Mouse (Mus musculus) embryo, embryonic 10 days (tissue): ENCODE measurements around the gene Wnt2b.
A peak's percentile ranks its signal among the peaks of the same experiment; 100 is the strongest.

ENCODE experiments used
- DNase-seq: peaks from one replicate; pipeline ENCODE4 v3.0.0-alpha.2; 2015; ENCODE audit warnings: low spot score

Wnt2b gene

DNA sequence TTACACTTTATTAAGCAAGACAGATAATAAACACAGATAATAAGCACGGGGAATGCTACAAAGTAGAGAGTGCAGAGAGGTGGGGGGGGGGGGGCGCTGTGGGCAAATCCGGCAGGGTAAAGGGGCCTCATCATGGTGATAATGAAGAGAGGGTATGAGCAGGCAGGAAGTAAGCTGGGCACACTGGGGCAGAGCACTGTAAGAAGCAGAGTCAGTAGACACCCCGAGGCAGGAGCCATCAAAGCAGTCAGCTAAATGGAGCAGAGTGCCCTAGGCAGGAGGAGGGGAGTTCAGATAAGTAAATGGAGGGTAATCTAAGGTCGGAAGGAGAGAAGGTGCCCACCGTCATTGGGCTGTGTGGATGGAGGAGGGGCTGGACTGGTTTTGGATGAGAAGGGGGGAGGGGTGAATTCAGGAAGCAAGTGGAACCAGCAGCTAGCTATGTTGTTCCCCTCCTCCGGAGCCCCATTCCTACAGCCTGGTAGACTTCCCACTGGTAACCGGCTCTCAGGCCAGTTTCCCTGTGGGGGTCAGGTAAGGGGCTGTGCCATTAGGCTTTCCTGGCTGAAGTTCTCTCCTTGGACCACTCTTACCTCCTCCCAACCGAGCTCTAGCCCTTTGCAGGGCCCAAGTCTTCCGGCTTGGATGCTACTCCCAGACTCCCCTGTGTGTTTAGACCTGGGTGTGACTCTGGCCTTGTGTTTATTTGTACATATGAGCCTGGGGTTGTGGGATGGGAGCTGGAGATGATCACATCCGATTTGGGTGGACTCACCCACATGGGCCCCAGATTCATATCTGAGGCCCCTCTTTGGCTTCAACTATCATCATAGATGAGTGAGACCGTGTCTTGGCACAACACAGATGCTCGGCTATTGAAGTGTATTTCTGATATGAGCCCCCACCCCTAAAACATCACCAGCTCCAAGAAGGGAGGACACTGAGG lies 1.9 kb upstream of the Wnt2b start:
- DNase-seq = no peak

DNA sequence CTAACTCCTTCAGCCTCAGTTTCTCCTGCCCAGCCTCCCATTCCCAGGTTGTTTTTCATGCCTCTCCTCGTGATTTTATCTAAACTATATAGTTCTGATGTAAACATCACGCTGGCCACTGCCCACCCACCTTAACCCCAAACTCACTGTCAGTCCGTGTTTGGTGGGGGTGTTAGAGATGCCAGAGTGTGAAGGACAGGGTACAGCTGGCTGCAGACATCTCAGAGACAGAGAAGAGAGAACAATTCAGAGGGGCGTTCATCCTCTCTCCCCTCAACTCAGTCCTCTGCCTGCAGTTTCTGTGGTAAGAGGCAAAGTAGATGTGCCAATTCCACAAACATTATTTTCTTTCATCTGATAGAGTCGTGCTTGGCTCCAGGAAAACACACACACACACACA lies 1.1 kb upstream of the Wnt2b start:
- no peak for DNase-seq

DNA sequence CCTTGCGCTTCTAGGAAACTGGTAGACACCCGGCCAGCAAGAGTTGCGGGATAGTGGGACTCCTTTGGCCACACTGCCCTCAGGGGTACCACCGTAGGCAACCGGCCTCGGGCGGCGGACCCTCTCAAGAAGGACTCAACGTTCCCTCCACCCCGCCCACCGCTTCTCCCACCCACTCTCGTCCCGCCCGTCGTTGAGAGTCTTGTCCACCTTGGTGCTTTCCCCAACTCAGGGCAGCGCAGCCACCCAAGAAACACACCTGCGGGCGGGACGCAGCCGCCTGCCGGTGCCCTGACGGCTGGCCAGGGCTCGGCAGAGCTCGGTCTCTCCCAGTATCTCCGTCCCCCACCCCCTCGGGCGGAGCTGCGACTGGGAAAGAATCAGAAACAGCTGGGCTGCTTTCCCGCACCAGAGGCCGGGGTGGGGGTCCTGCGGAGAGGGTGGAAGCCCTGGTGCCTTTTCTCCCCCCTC lies 455 bp upstream of the Wnt2b start:
- DNase-seq = no peak

DNA sequence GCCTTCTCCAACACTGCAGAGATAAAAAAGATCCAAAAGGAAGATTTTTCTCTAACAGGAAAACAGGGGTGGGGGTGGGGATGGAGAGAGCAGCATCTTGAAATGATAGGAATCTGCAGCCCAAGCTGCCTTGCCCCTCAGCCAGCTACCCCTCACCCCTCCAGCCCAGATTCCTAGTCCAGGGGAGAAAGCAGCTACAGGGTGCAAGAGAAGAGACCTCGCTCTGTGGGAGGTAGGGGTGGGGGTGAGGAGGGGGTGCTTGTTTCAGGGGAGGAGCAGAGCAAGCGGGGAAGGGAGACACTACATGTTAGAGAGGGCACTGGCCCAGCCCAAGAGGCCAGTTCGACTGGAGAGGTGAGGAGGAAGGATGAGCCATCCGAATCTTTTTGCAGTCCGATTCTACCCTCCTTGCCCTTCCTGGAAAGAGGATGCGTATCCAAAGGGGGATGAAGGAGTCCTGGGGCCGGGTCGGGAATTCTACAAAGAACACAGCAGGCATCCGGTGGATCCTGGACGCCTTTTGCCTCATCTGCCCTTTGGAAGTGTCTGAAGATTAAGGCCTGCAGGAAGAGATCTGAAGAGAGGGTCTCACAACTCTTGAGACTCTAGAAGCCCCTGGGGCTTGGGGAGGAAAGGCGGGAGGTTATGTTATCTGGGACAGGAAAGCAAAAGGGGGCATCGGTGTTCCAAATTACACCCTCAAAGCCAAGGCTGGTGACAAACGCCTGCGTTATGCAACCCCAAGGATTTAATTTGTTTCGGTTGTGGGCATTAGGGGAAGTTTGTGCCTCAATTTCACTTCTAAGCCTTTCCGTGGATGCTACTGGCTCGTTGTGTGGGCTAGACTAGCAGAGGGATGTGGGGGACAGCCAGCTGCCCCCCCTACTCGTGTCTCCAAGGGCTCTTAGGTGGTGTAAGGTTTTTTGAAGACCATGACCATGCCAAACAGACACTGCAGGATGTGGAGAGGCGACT lies 1.4 kb downstream of the Wnt2b start:
- DNase-seq = no peak

DNA sequence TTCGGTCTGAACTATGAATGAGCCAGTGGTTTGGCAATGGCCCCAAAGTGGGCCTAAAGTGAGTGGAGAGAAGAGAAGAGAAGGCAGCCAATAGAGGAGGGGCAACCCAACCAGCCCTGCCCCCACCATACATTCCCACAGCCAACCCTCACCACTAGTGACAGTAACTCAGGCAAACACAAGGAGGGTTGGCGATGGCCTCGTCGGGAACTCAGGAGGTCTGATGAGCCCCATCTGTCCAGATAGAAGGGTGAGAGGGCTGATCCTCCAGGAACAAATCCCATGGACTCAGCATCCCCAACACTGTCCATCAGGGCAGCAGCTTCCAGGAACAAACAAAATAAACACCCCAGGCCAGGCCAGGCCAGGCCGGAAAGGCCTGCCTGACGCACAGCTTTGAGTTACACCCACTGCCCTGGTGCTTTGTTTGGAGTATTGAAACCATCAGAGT lies 5.6 kb downstream of the Wnt2b start:
- DNase-seq = no peak

DNA sequence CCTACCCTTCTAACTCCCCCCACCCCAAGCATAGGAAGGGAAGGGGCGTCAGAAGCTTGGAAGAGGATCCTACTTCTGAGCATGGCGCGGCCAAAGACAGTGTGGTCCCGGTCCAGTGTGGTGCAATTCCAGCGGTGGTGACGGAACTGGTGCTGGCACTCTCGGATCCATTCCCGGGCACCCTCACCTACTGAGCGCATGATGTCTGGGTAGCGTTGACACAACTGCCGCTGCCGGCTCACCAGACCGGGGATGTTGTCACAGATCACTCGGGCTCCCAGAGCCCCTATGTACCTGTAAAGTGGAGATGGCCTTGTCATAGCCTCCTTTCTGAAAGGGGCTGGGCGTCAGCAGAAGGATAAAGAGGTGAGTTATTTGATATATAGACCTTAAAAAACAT lies 7.2 kb downstream of the Wnt2b start:
- DNase-seq = no peak

DNA sequence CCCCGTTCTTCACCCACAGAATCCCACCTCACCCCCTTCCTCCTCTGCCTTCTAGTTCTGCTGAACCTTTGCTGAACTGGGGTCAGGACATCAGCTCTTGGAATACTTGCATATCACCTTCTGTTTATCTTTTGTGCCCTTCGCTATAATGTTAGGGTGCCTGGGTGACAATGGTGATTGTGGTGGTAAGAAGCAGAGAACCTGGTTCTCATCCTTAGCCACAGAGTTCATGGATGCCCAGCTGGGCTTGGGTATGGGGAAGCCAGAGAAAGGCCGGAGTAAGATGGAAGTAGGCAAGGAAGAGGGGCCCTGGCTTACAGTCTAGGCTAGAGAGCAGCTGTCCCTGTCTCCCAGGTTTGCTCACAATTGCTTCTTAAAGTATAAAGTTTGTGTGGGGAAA lies 7.6 kb downstream of the Wnt2b start:
- DNase-seq = no peak

DNA sequence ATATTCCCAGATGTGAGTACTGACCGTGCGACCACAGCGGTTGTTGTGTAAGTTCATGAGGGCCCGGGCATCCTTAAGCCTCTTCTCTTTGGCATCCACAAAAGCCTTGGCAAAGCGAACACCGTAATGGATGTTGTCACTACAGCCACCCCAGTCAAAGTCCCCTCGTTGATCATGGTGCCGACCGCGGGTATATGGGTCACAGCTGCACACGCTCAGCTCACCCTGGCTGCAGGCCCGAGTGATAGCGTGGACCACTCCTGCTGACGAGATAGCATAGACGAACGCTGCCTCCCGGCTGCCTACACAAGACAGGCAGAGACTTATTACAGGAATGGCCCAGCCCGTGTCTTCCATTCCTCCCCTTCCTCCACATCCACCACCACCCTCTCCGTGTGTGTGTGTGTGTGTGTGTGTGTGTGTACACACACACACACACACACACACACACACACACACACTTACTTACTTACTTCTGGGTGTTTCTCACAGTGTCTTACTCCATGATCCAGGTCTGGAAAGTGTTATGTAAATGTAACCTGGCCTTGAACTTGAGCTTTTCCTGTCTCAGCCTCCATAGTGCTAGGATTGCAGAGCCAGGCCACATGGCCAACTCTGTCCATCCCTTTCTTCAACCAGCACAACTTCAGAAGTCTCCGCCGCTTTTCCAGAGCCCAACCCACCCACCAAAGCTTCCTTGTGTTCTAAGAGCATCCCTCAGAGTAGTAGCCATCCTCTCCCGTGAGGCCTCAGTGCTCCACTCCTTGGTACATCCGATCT lies 8.6 kb downstream of the Wnt2b start:
- DNase-seq = no peak

DNA sequence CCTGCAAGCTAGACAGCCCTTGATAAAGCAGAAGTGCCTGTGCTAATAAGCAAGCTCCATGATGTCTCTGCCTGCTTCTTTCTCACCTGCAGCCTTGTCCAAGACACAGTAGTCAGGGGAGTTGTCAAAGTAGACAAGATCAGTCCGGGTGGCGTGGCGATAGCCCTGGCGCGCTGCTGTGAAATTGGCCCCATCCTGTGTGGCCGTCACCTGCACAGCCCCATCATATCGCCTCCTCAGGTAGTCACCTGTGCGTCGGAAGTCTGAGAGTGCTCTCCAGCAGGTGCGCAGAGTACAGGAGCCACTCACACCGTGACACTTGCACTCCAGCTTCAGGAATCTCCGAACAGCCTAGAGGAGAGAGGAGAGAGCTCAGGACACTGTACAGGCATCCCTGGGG lies 10.8 kb downstream of the Wnt2b start:
- DNase-seq = no peak

DNA sequence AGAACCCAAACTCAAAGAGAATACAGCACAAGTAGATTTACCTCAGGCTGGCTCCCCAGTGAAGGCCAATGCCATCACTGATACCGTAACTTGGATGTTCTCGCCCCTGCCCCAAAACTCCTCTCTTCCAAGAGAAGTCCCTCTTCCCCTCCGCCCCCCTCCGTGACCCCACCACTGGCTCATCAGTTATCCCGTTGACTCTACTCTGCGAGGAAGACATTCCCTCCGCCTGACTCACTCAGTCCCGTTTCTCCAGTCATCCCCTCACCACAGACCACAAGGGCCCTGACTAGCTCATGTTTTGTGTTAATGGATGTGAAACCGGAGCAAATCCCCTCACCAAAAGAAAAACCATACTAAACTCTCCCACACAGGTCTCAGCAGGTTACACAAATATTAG lies 16.8 kb downstream of the Wnt2b start:
- no peak for DNase-seq

DNA sequence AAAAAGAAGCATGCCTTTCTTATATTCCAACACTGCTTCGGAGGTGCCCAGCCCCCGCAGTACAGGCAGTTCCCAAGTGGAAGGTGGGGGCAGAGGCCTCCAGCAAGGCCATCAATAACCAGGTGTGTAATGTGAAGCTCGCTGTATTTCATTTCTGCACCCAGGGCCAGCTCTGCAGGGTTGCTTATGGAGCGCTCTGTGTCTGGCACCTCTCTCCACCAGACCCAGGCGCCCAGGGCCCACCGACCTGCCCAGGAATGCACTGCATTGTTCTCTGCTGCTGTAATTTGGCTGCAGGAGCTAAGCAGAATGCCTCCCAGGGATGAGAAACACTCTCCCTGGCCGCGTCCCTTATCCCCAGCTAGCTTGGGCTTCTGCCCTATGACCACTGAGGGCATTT lies 18.4 kb downstream of the Wnt2b start:
- no peak for DNase-seq

DNA sequence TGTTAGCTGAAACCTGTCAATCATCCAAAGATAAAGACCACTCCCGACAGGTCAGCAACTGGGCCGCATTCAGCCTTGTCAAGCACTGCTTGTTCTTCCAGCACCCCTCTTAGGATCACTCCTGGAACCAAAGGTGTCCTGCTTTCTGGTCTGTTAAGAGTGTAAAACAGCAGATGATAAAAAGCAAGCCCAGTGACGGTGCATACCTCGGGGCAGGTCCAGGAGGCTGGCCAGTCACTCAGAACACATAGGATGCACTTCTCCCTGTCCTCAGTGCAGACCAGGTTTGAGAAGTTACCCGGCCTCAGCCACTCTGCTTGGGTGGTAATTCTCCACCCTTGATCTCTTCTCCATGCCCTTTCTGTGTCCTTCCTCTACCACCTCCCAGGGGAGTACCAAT lies 19.0 kb downstream of the Wnt2b start:
- no peak for DNase-seq

DNA sequence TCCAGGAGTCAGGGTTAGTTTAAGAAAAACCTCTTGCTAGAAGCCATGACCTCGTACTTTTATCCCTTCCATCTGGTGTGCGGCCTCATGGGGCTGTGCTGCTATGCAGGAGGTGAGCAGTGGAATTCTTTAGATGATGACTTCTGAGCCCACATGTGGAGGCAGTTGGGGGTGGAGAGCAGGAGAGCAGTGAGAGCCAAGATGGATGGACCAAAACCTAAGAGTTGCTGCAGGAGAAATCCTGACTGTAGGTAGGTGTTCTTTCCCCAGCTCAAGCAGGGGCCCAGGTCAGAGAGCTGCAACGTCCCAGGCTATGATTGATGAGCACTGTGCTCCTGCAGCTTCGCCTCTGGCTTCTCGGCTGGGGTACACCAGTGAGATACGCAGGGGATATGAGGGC lies 21.0 kb downstream of the Wnt2b start:
- DNase-seq = peak; percentile 64

DNA sequence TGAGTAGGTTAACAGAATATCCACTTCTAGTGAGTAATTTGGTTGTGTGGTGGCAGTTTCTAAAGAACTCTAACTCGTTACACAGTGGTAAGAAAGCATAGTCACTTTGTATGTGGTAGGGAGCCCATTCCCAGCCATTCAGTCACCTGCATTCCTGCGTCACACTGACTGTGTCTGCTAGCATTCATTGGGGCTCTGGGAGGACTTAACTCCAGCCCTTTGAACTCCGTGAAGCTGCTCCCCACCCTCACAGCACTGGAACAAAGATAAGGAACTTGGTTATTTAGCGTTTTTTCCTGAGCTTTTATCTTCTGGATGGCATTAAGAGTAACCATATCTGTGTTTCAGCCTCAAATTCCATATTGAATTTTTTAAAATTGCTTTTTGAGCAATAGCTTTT lies 23.4 kb downstream of the Wnt2b start:
- DNase-seq = no peak

DNA sequence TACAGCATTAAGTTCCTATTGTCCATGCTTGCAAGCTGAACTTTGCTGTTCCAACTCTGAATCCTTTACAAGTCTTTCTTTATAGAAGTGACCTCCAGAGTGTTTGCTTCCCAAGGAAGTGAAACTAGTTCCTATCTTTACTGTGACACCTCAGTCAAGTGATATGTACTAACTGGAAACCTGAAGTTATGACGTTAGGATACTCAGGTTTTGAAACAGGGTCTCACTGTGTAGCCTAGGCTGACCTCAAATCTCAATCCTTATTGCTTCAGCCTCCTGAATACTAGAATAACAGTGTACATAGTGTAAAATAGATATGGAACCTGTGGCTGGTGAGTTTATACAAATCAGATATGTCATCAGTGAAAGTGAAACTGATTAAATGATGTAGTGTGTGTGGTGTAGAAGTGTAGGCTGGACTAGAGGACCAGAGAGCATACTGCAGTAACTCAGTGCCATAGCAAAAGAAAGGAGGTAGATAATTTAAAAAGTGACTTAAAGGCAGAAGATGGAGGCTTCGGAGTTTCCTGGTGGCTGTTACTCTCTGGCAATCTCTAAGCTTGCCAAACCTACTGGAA lies 23.9 kb downstream of the Wnt2b start:
- no peak for DNase-seq

DNA sequence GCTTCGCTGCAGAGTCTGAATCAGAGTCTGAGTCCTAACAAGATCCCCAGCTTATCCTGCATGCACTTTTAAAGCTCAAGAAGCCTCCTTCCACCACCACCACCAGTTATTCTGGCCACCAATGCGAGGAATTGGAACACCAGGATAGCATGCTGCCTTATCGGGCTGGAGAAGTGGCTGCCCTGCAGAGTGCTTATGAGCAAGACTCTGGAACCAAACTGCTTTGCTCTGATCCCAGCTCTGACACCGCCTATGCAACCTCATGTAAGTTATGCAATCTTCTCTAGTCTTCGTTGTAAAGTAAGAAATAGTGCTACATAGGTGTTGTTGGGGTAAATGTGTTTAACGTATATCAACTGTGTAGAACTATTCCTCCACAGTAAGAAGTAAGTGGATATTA lies 32.3 kb downstream of the Wnt2b start:
- DNase-seq = no peak

DNA sequence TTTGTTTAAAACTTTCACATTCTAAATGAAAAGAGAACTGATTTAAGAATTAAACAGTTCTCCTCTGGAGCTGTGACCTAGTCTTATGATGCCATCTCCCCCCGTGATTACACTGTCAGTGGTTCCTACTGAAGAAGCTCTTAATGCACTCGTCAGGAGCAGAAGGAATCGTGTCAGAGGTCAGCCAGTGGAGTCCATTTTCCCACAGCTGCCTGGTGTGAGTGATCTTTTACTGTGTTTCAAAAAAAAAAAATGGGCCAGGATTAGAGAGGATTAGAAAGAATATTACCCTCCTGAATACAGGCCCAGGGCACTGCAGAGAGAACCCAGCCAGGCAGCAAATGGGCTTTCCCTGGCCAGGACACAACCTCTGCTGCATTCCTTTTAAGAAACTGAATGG lies 46.7 kb downstream of the Wnt2b start:
- DNase-seq = peak; percentile 56

DNA sequence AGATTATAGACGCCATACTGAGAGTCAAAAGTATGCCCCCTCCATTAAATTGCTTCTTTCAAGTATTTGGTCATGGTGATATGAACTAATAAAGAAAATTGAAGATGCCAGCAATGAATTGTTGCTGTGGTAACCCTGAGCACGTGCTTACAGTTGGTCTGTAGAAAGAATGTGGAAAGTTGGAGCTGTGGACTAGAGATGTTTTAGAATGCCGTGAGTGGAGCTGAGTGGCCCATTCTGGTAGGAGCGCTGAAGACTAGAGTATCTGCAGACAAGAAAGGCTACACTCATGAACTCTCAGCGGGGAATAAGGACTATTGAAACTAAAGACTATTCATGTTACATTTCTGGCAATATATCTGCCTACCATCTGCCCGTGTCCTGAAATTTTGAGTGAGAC lies 52.5 kb downstream of the Wnt2b start:
- DNase-seq = no peak

DNA sequence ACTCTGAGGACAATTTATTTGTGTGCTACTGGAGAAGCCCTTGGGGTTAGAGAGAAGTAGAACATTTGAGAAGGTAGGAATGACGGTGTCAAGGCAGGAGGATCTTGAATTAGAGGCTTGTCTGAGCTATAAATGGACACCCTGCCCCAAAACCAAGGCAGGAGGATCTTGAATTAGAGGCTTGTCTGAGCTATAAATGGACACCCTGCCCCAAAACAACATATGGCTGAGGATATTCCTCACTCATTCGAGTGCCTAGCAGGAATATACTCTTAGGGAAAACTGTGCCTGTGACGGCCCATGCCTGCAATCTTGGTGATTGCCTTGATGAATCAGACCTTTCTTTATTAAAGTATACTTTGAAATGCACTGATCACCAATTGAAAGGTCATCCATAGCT lies 55.7 kb downstream of the Wnt2b start:
- DNase-seq = no peak

DNA sequence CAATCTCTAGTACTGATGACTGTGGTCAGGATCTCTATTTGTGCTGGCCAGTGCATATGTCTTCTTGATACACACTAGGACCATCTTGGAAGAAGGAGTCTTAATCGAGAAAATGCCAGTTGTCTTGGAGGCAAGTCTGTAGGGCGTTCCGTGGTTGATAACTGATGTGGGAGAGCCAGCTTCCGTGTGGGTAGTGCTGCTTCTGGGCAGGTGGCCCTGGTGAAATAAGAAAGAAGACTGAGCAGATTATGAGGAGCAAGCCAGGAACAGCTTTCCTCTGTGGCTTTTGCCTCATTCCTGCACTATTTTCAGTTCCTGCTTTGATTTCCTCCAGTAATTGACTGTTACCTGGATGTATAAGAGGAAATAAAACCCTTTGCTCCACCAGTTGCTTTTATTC lies 56.3 kb downstream of the Wnt2b start:
- DNase-seq = no peak

DNA sequence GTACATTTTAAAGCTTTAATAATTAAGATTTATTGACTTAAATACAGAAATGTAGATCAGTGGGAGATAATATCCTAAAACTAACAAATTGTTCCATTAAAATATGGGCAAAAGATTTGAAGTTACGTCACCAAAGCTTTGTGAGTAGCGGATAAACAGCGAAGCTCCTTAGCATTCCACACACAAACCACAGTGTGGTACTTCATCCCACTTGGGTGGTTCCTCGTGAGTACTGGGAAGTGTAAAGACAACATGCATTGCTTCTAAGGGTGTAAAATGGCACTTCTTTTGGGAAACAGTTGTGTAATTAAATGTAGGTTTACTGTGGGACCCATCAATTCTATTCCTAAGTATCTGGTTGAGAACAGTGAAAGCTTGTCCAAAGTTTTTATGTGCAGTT lies 60.6 kb downstream of the Wnt2b start:
- no peak for DNase-seq

DNA sequence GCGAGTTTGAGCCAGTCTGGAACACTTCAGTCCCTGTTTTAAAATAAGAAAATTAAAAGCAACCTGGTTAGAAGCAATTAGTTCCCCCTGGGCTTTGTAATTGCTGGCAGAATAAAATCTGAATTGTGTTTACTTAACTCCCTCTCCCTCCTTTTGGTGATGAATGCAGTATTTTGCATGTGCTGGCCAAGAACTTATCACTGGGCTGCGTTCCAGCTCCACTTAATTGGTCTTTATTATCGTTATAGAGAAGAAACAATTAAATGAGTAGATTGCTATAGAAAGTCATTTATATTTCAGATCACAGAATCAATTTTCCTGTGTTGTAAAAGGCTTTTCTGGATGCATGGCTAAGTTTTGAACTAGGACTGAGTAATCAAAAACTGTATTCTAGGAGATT lies 65.6 kb downstream of the Wnt2b start:
- DNase-seq = no peak
